Mouse (Mus musculus): ENCODE results near the gene Polk.

Polk gene

GRCm38 (mm10) chr13:96528776-96529175 lies 13.6 kb downstream of the Polk start:
- no peak for DNase-seq (ENCODE audit: low spot score in 2 of 2)

- no peak for DNase-seq (ENCODE audit: low spot score in 2 of 2)
Measured at GRCm38 (mm10) chr13:96527856-96528255, 14.5 kb downstream of the Polk start.

GRCm38 (mm10) chr13:96527022-96527421 lies 15.4 kb downstream of the Polk start:
- DNase-seq (ENCODE audit: low spot score in 2 of 2) = no peak

DNA sequence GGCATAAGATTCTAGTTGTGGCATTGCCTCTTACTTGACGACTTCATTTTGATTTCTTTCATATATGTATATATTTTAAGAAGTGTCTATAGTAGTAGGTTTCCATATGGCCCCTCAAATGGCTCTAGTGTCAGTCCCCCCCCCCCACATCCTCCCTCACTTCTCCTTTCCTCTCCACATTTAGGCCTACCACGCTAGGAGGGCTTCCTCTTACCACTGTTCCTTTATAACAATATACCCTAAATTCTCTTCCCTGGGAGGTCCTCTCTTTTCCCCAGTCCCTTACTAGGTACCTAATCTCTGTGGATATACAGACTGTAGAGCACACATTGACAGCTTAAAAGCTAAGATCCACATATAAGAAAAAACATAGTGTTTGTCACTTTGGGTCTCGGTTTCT lies 21.1 kb downstream of the Polk start:
- no peak for DNase-seq (ENCODE audit: low spot score in 2 of 2)

DNA sequence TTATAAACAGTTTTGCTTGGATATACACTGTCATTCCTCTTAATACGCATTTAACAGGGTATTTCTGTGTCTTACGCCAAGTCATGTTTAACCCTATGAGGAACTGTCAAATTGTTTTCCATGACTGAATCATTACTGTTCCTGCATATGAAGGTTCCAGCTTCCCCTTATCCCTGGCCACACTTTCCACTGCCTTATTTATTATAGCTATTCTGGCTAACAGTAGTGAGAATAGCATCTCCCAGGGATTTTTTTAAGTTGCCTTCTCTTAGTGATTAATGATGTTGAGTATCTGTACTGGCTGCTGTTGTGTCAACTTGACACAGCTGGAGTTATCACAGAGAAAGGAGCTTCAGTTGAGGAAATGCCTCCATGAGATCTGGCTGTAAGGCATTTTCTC lies 25.0 kb downstream of the Polk start:
- no peak for DNase-seq (ENCODE audit: low spot score in 2 of 2)

GRCm38 (mm10) chr13:96516249-96516648 lies 26.1 kb downstream of the Polk start:
- no peak for DNase-seq (ENCODE audit: low spot score in 2 of 2)

DNA sequence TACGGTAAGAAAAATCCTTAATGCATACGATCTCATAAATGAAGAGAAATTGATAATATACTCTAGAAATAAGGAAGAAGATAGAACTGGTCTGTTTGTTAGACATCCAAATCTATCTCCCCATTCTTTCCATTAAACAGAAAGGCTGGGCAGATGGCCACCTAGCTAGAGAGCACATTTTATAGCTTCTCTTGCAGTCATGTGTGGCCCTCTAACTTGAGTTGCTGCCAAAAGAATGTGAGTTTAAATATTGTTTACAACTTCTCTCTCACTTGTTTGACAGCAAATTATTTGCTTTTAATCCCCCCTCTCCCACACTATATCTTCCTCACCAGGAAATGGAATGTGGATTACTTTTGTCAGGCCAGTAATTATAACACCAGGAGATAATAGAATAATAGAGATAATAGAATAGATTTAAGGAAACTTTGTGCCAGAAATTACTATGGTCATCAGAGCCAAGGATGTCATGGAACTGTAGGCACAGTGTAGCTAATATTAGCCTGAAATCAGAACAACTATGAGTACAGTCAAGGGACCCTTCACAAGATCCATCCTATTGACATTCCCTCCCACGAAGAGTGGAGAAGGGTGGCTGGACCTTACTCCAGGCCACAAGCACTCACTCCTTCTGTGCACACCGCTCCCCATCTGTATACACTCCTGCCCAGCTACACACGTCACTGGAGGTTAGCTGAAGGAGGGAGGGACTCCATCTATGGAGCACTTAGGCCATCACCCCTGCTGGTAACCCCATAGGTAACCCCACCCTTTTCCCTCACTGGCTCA lies 28.0 kb downstream of the Polk start:
- no peak for DNase-seq (ENCODE audit: low spot score in 2 of 2)

DNA sequence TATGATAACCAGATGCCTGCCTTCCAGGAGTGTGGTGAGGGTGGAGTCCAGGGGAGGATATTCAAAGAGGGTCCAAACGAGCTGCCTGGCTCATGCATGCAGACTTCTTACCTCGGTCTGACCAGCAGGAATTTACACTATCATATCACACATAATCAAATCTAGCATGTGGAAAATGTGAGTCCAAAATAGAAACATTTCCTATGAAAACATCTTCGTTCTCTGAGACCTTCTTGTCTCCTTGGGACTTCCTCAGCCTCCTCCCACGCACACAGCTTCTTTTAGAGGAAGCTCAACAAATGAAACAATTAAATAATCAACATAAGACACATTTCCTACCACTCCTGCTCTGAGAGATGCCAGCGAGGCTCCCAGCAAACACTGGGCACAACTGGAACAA lies 30.5 kb downstream of the Polk start:
- no peak for DNase-seq (ENCODE audit: low spot score in 2 of 2)

GRCm38 (mm10) chr13:96511262-96511661 lies 31.1 kb downstream of the Polk start:
- DNase-seq (ENCODE audit: low spot score in 2 of 2) = no peak

GRCm38 (mm10) chr13:96510635-96511034 lies 31.7 kb downstream of the Polk start:
- no peak for DNase-seq (ENCODE audit: low spot score in 2 of 2)

- DNase-seq (ENCODE audit: low spot score in 2 of 2) = no peak
Measured at GRCm38 (mm10) chr13:96507541-96507940, 34.8 kb downstream of the Polk start.

- DNase-seq (ENCODE audit: low spot score in 2 of 2) = no peak
Measured at GRCm38 (mm10) chr13:96506313-96506712, 36.1 kb downstream of the Polk start.

GRCm38 (mm10) chr13:96505661-96506060 lies 36.7 kb downstream of the Polk start:
- no peak for DNase-seq (ENCODE audit: low spot score in 2 of 2)

GRCm38 (mm10) chr13:96499891-96500290 lies 42.5 kb downstream of the Polk start:
- DNase-seq (ENCODE audit: low spot score in 2 of 2) = no peak

DNA sequence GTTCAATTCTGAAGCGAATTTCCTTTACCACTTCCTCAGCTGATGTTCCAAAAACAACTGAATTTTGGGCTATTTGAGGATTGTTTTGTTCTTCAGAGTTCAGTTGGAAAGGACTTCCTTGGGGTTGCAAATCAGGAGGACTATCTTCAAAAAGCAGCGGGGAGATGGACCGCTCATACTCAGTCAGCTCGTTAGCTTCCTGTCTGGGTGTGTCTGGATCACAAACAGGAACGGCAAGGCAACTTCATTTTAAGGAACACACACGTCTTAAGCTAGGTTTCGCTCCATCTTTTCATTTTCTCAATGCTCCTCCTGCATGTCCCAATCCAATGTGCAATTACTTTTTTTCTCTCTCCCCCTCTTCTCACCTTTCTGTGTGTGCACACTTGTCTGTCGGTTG lies 45.7 kb downstream of the Polk start:
- no peak for DNase-seq (ENCODE audit: low spot score in 2 of 2)

- DNase-seq (ENCODE audit: low spot score in 2 of 2) = no peak
Measured at GRCm38 (mm10) chr13:96490433-96490832, 51.9 kb downstream of the Polk start, which contains the start of gene Gm17622. Gm17622 (plus strand) TSS chr13:96490733.

- DNase-seq (ENCODE audit: low spot score in 2 of 2) = no peak
Measured at GRCm38 (mm10) chr13:96487968-96488367, 54.4 kb downstream of the Polk start.

- no peak for DNase-seq (ENCODE audit: low spot score in 2 of 2)
Measured at GRCm38 (mm10) chr13:96487230-96487629, 55.1 kb downstream of the Polk start.

DNA sequence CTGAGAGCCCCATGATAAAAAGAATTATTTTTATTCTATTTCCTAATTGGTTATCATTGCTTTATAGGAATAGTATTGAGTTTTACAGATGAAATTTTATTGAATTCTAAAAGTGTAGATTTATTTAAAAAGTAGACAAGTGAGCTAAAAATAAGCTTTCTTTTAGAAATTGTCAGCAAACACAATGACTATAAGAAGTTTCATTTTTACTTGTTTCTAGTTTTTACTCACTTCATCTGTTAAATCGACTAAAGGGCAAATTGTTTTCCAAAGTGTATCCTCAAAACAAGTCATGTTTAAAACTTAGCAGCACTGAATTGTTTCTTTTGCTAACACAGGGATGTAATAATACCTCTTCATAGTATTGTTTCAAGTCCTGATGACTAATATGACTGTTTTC lies 63.4 kb downstream of the Polk start:
- no peak for DNase-seq (ENCODE audit: low spot score in 2 of 2)

- DNase-seq (ENCODE audit: low spot score in 2 of 2) = no peak
Measured at GRCm38 (mm10) chr13:96477226-96477625, 65.2 kb downstream of the Polk start.

DNA sequence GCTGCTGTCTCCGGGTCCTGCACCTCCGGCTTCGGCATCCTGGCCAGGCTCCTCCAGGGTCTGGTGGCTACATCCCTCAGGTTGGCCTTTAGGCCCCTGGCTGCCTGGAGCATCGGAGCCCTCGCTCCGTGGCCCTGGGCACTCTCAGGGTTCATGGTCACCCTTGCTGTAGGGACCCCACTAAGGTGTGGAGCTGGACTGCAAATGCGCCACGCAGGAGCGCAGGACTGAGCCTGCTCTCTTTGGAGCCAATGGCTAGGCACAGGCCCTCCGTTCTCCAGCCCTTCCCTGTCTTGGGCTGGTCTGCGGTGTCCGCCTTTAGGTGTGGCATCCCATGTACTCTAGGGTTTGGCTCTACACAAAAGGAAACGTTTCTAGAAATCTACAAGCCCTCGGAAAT lies 71.4 kb downstream of the Polk start, which contains the start of gene Ankdd1b:
TSS of gene Ankdd1b (minus strand) at position 242 of the 400 bp plus-strand sequence.
- no peak for DNase-seq (ENCODE audit: low spot score in 2 of 2)

GRCm38 (mm10) chr13:96470556-96470955 lies 71.8 kb downstream of the Polk start:
- no peak for DNase-seq (ENCODE audit: low spot score in 2 of 2)

DNA sequence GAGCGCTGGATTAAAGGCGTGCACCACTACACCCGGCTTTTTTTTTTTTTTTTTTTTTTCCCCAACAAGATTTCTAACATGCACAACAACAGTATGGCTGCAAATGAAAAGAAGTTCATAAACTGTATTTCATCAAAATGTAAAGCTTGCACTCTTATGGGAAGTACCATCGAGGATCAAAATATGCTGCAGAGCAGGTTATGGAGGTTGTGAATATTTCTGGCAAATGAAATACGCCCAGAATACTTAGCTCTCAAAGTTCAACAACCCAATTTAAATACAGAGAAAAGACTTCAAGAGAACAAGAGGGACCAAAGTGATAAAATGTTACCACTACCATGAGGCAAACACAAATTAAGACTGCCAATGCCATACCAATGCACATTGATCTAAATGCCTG lies 73.7 kb downstream of the Polk start:
- DNase-seq (ENCODE audit: low spot score in 2 of 2) = no peak

DNA sequence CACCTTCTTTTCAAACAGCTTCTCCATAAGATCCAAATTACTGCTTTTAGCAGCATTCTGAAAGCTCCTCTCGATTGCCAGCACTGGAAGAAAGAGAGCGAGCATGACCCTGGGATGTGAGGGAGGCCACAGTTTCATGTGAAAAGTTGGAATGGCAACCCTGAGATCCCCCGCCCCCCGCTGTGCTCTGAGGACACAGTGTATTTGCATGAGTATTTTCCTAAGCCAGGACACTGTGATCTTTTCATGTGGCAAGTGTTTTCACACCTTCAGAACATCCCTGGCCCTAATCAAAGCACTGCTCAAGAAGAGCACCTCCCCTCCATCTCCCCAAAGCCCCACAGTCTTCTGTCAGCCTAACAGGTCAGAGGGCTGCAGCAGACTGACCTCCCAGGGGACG lies 77.1 kb downstream of the Polk start:
- no peak for DNase-seq (ENCODE audit: low spot score in 2 of 2)
